Comparison of ENCODE assay signal across 25 mouse cellular contexts in genomic region chr3:28447950-28448349, GRCm38 (mm10).
A peak's percentile ranks its signal among the peaks of the same experiment; 100 is the strongest.
DNase-seq lines count a peak whose midpoint lies in the region; ATAC-seq lines count a peak whose summit lies in the region.
"Had no signal": no experiment of that assay in that cellular context is flagged by ENCODE, and none has a peak within 500 bp of the region (broad histone marks: within the 10 kb centered on the region; RNA-seq: fewer than 3 reads in every experiment).

No protein-coding gene starts in this region.

- DNase-seq in 416B (ENCODE audit: low read depth), result peak; percentile 79
- DNase-seq in CD4-positive, CD25-positive, alpha-beta regulatory T cell, adult 2 months (ENCODE audit: low read depth, low spot score), result peak; percentile 3
- peak; percentile 0 to 7 for DNase-seq in natural killer cell, adult 2 months (ENCODE audit: low spot score in 2 of 2)
- DNase-seq in lung, postnatal 4 days, result no peak
- DNase-seq: adrenal gland, postnatal 10 days; adrenal gland, postnatal 36 days; cerebellum, adult 18-20 months; cerebellum, adult 9-10 months; cerebellum, postnatal 25 days; embryo, embryonic 11 days; gastrocnemius, postnatal 25 days; heart, adult 2 months; heart, postnatal 14 days; heart, postnatal 4 days had no signal

- no peak overlapping the region for H3K27ac ChIP-seq in kidney, embryonic 16.5 days (ENCODE audit: low read length)
- H3K27ac ChIP-seq: embryonic facial prominence, embryonic 10.5 days; embryonic facial prominence, embryonic 13.5 days; forebrain, embryonic 12.5 days; heart, adult 2 months; heart, embryonic 10.5 days; heart, embryonic 13.5 days; hindbrain, embryonic 15.5 days had no signal

- H3K36me3 ChIP-seq in kidney, embryonic 16.5 days (ENCODE audit: insufficient read depth, low read length), result no peaks in the 10 kb centered on the region
- H3K36me3 ChIP-seq: embryonic facial prominence, embryonic 10.5 days; embryonic facial prominence, embryonic 13.5 days; forebrain, embryonic 12.5 days; forebrain, embryonic 15.5 days; heart, embryonic 10.5 days; heart, embryonic 13.5 days; hindbrain, embryonic 15.5 days had no signal

- no peaks in the 10 kb centered on the region for H3K4me1 ChIP-seq in kidney, embryonic 16.5 days (ENCODE audit: insufficient read depth, low read length)
- H3K4me1 ChIP-seq: embryonic facial prominence, embryonic 10.5 days; embryonic facial prominence, embryonic 13.5 days; forebrain, embryonic 12.5 days; forebrain, embryonic 15.5 days; heart, embryonic 10.5 days; heart, embryonic 13.5 days had no signal

- H3K27me3 ChIP-seq in kidney, embryonic 16.5 days (ENCODE audit: insufficient read depth, low read length), result no peaks in the 10 kb centered on the region
- H3K27me3 ChIP-seq: embryonic facial prominence, embryonic 13.5 days; forebrain, embryonic 12.5 days; forebrain, embryonic 15.5 days; heart, embryonic 13.5 days; hindbrain, embryonic 15.5 days had no signal

- H3K4me2 ChIP-seq in kidney, embryonic 16.5 days (replicated peaks; ENCODE audit: low read depth, low read length), result no peak overlapping the region
- H3K4me2 ChIP-seq: embryonic facial prominence, embryonic 13.5 days; forebrain, embryonic 12.5 days; forebrain, embryonic 15.5 days; heart, embryonic 13.5 days; hindbrain, embryonic 15.5 days had no signal

- WGBS in kidney, embryonic 16.5 days, result 71% methylated on average over 4 of the region's 4 CpGs

- ATAC-seq in activated CD4-positive, CD25-positive, alpha-beta regulatory T cell, adult 4 months, result peak; percentile 36
- no peak for ATAC-seq in kidney, embryonic 16.5 days (ENCODE audit: low FRiP score, low TSS enrichment)
- ATAC-seq: intestine, embryonic 16.5 days had no signal

- no peak overlapping the region for H3K9ac ChIP-seq in kidney, embryonic 16.5 days (replicated peaks; ENCODE audit: low read length)
- H3K9ac ChIP-seq: embryonic facial prominence, embryonic 13.5 days; forebrain, embryonic 12.5 days; forebrain, embryonic 15.5 days; heart, embryonic 13.5 days; hindbrain, embryonic 15.5 days had no signal

- H3K4me3 ChIP-seq in kidney, embryonic 16.5 days (ENCODE audit: low read length), result no peak overlapping the region
- H3K4me3 ChIP-seq: embryonic facial prominence, embryonic 10.5 days; embryonic facial prominence, embryonic 13.5 days; erythroblast, embryonic 14.5 days; forebrain, embryonic 12.5 days; forebrain, embryonic 15.5 days; heart, adult 2 months; heart, embryonic 10.5 days; heart, embryonic 13.5 days; hindbrain, embryonic 15.5 days had no signal

- H3K9me3 ChIP-seq in kidney, embryonic 16.5 days (ENCODE audit: low read length), result peaks cover 4% of the 10 kb centered on the region
- H3K9me3 ChIP-seq: embryonic facial prominence, embryonic 13.5 days; forebrain, embryonic 15.5 days; heart, embryonic 10.5 days; heart, embryonic 13.5 days; hindbrain, embryonic 15.5 days had no signal

Comparison
In these comparisons a context has a peak if more than half of its experiments do, and no peak if none do; other contexts are left out.
1. DNase-seq: peak in 416B (single experiment), CD4-positive, CD25-positive, alpha-beta regulatory T cell, adult 2 months (single experiment) and natural killer cell, adult 2 months (2 of 2); none in lung, postnatal 4 days (0 of 2).